Mouse (Mus musculus) embryonic stem cell, embryonic (primary cell): ENCODE measurements at regions not wholly inside any gene's neighbourhood (a gene's known extent, or its start where the extent isn't known, plus 50 kb on each side); places are given as distances from the start of the nearest gene placed in this dataset.

Source experiments
- CTCF ChIA-PET, 4 experiments: fragments of 300-600 bp in 2 of 4; fragments of 350-600 bp in 2 of 4; sonication (Branson Sonifier 250); formaldehyde crosslinking; loops; one replicate each; lab custom pipeline; 2022; ENCODE audit warnings: inconsistent platforms in 2 of 4; lab: Charles Lee
- POLR2A ChIA-PET, 4 experiments: fragments of 300-600 bp in 2 of 4; fragments of 350-600 bp in 2 of 4; sonication (Branson Sonifier 250); formaldehyde crosslinking; loops; one replicate each; lab custom pipeline; 2022; ENCODE audit warnings: antibody characterized with exemption in 4 of 4, inconsistent platforms in 1 of 4; lab: Charles Lee

GRCm38 (mm10) chr5:17296571-17297035 lies 76.4 kb upstream of the Speer4f2 start:
- ChIA-PET CTCF (no interaction called here), POLR2A (no interaction called here)

GRCm38 (mm10) chr5:17299846-17300245 lies 73.1 kb upstream of the Speer4f2 start:
- ChIA-PET CTCF (no interaction called here), POLR2A (no interaction called here)

- POLR2A ChIA-PET, result no interaction called here
- CTCF ChIA-PET, result no interaction called here
These were observed 51.5 kb upstream of the Speer4f2 start for GRCm38 (mm10) chr5:17321501-17321900.
